Mouse (Mus musculus) left cerebral cortex, adult 8-10 months (tissue): ENCODE measurements around the gene Tmtc1. TPM values are rescaled to one million over a fixed set of nuclear protein-coding genes. Genes with fewer than 3 reads are reported as not detected.

Experiments
- DNase-seq, 2 experiments: peaks; one replicate each; pipeline ENCODE4 v3.0.0; 2022; ENCODE audit warnings: low spot score in 2 of 2
- total RNA-seq, 4 experiments: library from RNA; stranded (reverse); gene quantifications; 2 replicates each; pipeline ENCODE4 v1.2.4; 2022

Gene Tmtc1
- total RNA-seq, 4 experiments from 2014 or later, result 58.3 to 69.4 (median 60.4) TPM

DNA sequence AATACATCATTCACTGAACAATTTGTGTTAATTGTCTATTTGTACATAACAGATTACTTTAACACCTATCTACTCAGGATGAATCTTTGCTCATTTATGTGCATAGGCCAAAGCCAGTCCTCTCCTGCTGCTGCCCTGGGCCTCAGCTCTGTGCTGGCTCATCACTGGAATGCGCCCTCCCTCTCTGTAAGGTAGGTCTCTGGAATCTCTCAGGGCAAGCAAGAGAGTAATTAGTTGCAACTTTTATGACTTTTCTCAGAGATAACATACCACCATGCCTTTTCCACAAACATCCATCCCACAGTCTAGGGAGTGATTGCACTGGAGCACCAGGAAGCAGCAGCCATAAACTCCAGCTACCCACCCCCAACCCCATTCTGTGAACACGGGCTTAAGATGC is 70.7 kb downstream of the Tmtc1 start:
- no peak for DNase-seq

- no peak for DNase-seq
These were observed 73.0 kb downstream of the Tmtc1 start for GRCm38 (mm10) chr6:148371223-148371622.

GRCm38 (mm10) chr6:148367094-148367539 is 77.1 kb downstream of the Tmtc1 start:
- no peak for DNase-seq

DNA sequence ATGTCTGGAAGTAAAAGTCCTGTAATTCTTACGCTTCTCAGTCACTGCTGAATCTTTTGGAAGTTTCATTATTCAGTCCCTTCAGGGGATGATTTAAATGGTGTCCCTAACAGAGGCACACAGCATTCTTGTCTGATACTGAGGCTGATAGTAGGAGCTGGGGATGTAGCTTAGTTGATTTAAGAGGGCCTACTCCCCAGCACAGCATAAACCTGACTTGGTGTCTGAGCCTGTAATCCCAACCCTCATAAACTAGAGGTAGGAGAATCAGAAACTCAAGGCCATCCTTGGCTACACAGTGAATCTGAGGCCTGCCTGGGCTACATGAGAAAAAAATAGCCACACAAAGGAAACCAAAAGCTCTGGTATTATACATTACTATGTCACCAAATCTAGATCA is 77.6 kb downstream of the Tmtc1 start:
- no peak for DNase-seq

GRCm38 (mm10) chr6:148363162-148363561 is 81.0 kb downstream of the Tmtc1 start:
- no peak for DNase-seq

DNA sequence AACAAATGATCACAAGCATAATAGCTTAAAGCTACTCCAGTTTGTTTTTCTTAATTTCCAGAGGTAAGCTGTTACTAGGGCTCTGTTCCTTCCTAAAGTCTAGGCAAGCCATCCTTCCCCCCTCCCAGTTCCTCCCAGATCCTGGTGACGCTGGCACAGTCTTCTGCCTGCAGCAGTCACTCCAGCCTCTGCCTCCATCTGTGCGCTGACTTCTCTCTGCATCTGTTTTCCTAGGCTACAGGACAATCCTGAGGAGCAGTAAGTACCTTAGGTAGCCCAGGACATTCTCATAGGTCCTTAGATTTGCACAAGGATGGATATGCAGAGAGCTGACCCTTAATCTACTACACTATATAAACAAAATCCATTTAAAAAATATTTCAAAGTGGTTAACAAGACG is 81.7 kb downstream of the Tmtc1 start:
- peak in 1 of 2 experiments; percentile 71 for DNase-seq

GRCm38 (mm10) chr6:148359348-148359905 is 84.8 kb downstream of the Tmtc1 start:
- no peak for DNase-seq

GRCm38 (mm10) chr6:148358580-148359246 is 85.5 kb downstream of the Tmtc1 start:
- no peak for DNase-seq

- no peak for DNase-seq
These were observed 88.0 kb downstream of the Tmtc1 start for GRCm38 (mm10) chr6:148356141-148356540.

GRCm38 (mm10) chr6:148354509-148355474 is 89.4 kb downstream of the Tmtc1 start:
- no peak for DNase-seq

DNA sequence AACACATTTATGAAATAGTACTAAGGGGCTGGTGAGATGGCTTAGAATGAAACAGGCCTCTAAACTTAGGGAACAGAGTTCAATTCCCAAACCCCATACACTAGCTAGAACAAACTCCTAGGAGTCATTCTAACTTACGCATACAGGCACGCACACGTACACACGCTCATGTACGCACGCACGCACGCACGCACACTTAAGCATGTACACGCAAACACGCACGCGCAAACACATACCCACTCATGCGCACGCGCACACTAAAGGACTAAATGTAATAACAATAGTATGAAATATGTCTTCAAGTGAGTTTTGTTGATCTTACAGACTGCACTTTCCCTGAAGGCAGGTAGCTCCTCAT is 90.1 kb downstream of the Tmtc1 start:
- DNase-seq, result no peak

GRCm38 (mm10) chr6:148345001-148345400 is 99.2 kb downstream of the Tmtc1 start:
- DNase-seq, result no peak

DNA sequence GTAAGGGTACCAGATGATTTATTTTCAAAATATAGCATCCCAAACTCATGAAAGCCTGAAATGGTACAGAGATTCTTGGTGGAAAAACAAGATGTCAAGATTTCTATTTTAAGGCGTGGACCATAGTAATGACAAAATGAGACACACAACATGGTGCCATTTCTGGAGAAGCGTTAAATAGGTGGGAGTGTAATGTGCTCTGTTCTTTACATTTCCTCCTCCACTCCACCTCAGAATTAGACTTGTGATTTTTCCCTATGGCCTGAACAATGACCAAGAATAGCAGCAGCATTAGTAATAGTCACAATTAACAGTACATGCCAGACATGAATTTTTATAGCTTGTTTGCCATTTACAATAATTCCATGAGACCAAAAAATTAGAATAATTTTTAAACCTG is 102.0 kb downstream of the Tmtc1 start:
- no peak for DNase-seq

DNA sequence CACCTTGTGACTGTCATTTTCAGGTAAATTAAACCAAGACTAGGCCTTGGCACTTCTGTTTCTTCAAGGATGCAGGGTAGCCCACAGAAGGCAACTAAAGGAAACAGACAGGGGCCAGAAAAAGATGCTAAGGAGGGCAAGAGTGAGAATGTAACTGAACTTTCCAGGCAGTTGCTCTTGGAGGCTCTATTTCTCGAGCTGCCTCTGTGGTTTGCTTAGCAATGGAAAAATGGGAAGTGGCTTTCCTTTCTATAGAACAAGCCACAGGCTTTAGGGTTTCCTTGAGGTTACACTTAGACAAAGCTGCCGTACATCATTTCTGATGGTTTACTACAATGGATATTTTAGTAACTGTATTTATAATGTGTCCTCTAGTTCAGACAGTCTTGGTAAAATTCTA is 102.4 kb downstream of the Tmtc1 start:
- no peak for DNase-seq

- no peak for DNase-seq
These were observed 105.7 kb downstream of the Tmtc1 start for GRCm38 (mm10) chr6:148338326-148338957.

- no peak for DNase-seq
These were observed 107.8 kb downstream of the Tmtc1 start for GRCm38 (mm10) chr6:148336290-148336955.

DNA sequence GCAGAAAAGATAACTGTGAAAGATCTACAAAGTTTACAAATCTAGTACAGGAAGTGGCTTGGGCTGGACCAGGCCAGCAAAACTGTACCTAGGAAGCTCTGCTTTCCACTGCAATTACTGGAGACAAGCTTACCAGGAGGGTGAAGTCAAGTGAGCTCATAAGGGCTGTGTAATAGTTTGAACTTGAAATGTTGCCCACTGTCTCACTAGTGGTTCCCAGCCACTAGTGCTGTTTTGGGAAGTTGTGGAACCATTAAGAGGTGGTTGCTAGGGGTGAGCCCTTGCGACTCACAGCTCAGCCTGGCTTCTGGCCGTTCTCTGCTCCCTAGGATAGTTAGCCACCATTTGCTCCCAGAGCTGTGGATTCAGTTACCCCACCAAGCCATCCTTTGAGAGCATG is 112.3 kb downstream of the Tmtc1 start:
- no peak for DNase-seq

DNA sequence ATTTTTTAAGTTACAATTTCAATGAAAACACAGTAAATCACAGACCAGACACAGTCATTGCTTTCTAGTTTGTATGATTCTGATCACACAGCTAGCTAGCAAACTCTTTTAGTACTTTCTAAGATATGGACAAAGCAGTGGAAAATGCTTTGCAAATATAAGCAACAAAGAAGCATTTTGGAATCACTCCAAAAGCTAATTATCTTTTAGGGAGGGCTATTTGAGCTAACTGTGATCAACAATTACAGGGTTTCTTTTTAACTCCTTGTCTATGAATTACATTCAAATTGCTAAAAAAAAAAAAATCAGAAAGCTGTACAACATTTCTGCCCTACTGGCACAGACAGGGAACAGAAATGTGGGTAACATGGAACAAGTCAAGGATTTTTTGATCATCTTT is 114.2 kb downstream of the Tmtc1 start:
- no peak for DNase-seq

DNA sequence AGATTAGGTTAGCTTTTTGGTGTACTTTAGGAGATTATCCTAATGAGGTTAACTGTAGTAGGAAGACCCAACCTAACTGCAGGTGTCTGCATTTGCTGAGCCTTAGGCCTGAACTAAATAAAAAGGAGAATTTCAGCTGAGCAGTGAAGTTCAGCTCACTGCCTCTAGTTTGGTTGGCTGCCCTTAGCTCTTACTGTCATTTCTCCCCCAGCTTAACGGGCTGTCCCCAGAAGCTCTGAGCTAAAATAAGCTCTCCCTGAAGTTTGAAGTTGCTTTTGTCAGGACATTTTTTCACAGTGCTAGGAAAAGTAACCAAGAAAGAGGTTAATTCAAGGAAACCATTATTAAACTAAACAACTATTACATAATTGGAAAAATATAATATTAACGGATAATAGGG is 115.3 kb downstream of the Tmtc1 start:
- no peak for DNase-seq

DNA sequence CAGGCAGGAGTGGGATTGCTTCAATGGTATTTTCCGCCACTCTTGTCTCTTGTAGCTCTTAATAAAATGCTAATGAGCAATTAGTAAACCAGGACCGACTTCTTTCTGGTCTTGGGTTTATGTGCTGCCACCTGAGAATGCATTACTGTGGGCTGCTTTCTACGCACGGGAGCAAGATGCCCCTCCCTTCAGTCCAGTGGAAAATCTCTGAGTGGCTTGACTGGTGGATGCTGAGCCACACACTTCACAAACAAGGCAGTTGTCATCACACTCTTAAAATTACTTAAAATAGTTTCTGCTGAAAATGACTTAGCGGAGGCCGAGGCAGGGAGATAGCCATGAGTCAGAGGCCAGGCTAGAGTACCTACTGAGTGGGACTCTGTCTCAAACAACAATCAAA is 116.1 kb downstream of the Tmtc1 start:
- no peak for DNase-seq

GRCm38 (mm10) chr6:148318736-148319135 is 125.5 kb downstream of the Tmtc1 start:
- no peak for DNase-seq
